Mouse (Mus musculus): ENCODE data around the gene Rnf114. TPM values are rescaled to one million over a fixed set of nuclear protein-coding genes. Genes with fewer than 3 reads are reported as not detected.

The Rnf114 gene
- polyA plus RNA-seq, 1 experiment from 2014 or later, result 62.2 TPM

GRCm38 (mm10) chr2:167449331-167450275, 42.8 kb upstream of the Rnf114 start:
- peaks cover 62% of the 10 kb centered on the region for H3K36me3 ChIP-seq (ENCODE audit: control insufficient read depth, insufficient read depth)
- no peaks in the 10 kb centered on the region for H3K4me1 ChIP-seq (replicated peaks; ENCODE audit: control insufficient read depth, insufficient read depth, low read length)
- no peaks in the 10 kb centered on the region for H3K9me3 ChIP-seq (ENCODE audit: control insufficient read depth)
- no peak overlapping the region for H3K9ac ChIP-seq (ENCODE audit: low read depth, low read length)
- no peak for ATAC-seq
- H3K27ac ChIP-seq (ENCODE audit: low read depth, low read length), result no peak overlapping the region
- no peak overlapping the region for H3K4me3 ChIP-seq (ENCODE audit: low read depth, low read length)
- 89% methylated on average over 21 of the region's 21 CpGs for WGBS
- no peaks in the 10 kb centered on the region for H3K27me3 ChIP-seq (replicated peaks; ENCODE audit: control insufficient read depth, insufficient read depth, low read length)
- no peak for TF ChIP-seq CTCF (IDR thresholded peaks at IDR 0.05; ENCODE audit: low read depth)
- no peak overlapping the region for H3K4me2 ChIP-seq (replicated peaks; ENCODE audit: low read depth)

- ATAC-seq, result no peak
- 92% methylated on average over 8 of the region's 8 CpGs for WGBS
- Histone ChIP-seq H3K4me3 (ENCODE audit: low read depth, low read length) (no peak overlapping the region), H3K27ac (ENCODE audit: low read depth, low read length) (no peak overlapping the region), H3K9ac (ENCODE audit: low read depth, low read length) (no peak overlapping the region), H3K9me3 (ENCODE audit: control insufficient read depth) (no peaks in the 10 kb centered on the region), H3K36me3 (ENCODE audit: control insufficient read depth, insufficient read depth) (peaks cover 63% of the 10 kb centered on the region), H3K4me2 (replicated peaks; ENCODE audit: low read depth) (no peak overlapping the region), H3K4me1 (replicated peaks; ENCODE audit: control insufficient read depth, insufficient read depth, low read length) (no peaks in the 10 kb centered on the region), H3K27me3 (replicated peaks; ENCODE audit: control insufficient read depth, insufficient read depth, low read length) (no peaks in the 10 kb centered on the region)
- TF ChIP-seq CTCF (IDR thresholded peaks at IDR 0.05; ENCODE audit: low read depth), result peak; percentile 43
Observed at GRCm38 (mm10) chr2:167450647-167451046, 41.8 kb upstream of the Rnf114 start.

GRCm38 (mm10) chr2:167453814-167454213, 38.6 kb upstream of the Rnf114 start:
- Histone ChIP-seq H3K4me2 (replicated peaks; ENCODE audit: low read depth) (no peak overlapping the region), H3K36me3 (ENCODE audit: control insufficient read depth, insufficient read depth) (peaks cover 76% of the 10 kb centered on the region), H3K27ac (ENCODE audit: low read depth, low read length) (no peak overlapping the region), H3K27me3 (replicated peaks; ENCODE audit: control insufficient read depth, insufficient read depth, low read length) (no peaks in the 10 kb centered on the region), H3K9me3 (ENCODE audit: control insufficient read depth) (no peaks in the 10 kb centered on the region), H3K4me1 (replicated peaks; ENCODE audit: control insufficient read depth, insufficient read depth, low read length) (no peaks in the 10 kb centered on the region), H3K4me3 (ENCODE audit: low read depth, low read length) (no peak overlapping the region), H3K9ac (ENCODE audit: low read depth, low read length) (no peak overlapping the region)
- 37% methylated on average over 3 of the region's 3 CpGs for WGBS
- no peak for ATAC-seq
- no peak for TF ChIP-seq CTCF (IDR thresholded peaks at IDR 0.05; ENCODE audit: low read depth)

GRCm38 (mm10) chr2:167456361-167457020, 36.0 kb upstream of the Rnf114 start:
- no peak overlapping the region for H3K4me3 ChIP-seq (ENCODE audit: low read depth, low read length)
- H3K27ac ChIP-seq (ENCODE audit: low read depth, low read length), result no peak overlapping the region
- no peaks in the 10 kb centered on the region for H3K4me1 ChIP-seq (replicated peaks; ENCODE audit: control insufficient read depth, insufficient read depth, low read length)
- peaks cover 70% of the 10 kb centered on the region for H3K36me3 ChIP-seq (ENCODE audit: control insufficient read depth, insufficient read depth)
- 92% methylated on average over 5 of the region's 5 CpGs for WGBS
- H3K27me3 ChIP-seq (replicated peaks; ENCODE audit: control insufficient read depth, insufficient read depth, low read length), result no peaks in the 10 kb centered on the region
- TF ChIP-seq CTCF (IDR thresholded peaks at IDR 0.05; ENCODE audit: low read depth), result no peak
- H3K9me3 ChIP-seq (ENCODE audit: control insufficient read depth), result no peaks in the 10 kb centered on the region
- H3K4me2 ChIP-seq (replicated peaks; ENCODE audit: low read depth), result no peak overlapping the region
- no peak for ATAC-seq
- H3K9ac ChIP-seq (ENCODE audit: low read depth, low read length), result no peak overlapping the region

GRCm38 (mm10) chr2:167457213-167457612, 35.2 kb upstream of the Rnf114 start:
- Histone ChIP-seq H3K27ac (ENCODE audit: low read depth, low read length) (no peak overlapping the region), H3K9ac (ENCODE audit: low read depth, low read length) (no peak overlapping the region), H3K4me2 (replicated peaks; ENCODE audit: low read depth) (no peak overlapping the region), H3K4me1 (replicated peaks; ENCODE audit: control insufficient read depth, insufficient read depth, low read length) (no peaks in the 10 kb centered on the region), H3K4me3 (ENCODE audit: low read depth, low read length) (no peak overlapping the region), H3K36me3 (ENCODE audit: control insufficient read depth, insufficient read depth) (peaks cover 70% of the 10 kb centered on the region), H3K9me3 (ENCODE audit: control insufficient read depth) (no peaks in the 10 kb centered on the region), H3K27me3 (replicated peaks; ENCODE audit: control insufficient read depth, insufficient read depth, low read length) (no peaks in the 10 kb centered on the region)
- ATAC-seq, result no peak
- TF ChIP-seq CTCF (IDR thresholded peaks at IDR 0.05; ENCODE audit: low read depth), result no peak
- WGBS, result 88% methylated on average over 9 of the region's 9 CpGs

GRCm38 (mm10) chr2:167458548-167458947, 33.9 kb upstream of the Rnf114 start:
- no peak overlapping the region for H3K4me3 ChIP-seq (ENCODE audit: low read depth, low read length)
- no peaks in the 10 kb centered on the region for H3K9me3 ChIP-seq (ENCODE audit: control insufficient read depth)
- H3K4me1 ChIP-seq (replicated peaks; ENCODE audit: control insufficient read depth, insufficient read depth, low read length), result no peaks in the 10 kb centered on the region
- H3K36me3 ChIP-seq (ENCODE audit: control insufficient read depth, insufficient read depth), result peaks cover 61% of the 10 kb centered on the region
- H3K27me3 ChIP-seq (replicated peaks; ENCODE audit: control insufficient read depth, insufficient read depth, low read length), result no peaks in the 10 kb centered on the region
- 91% methylated on average over 3 of the region's 3 CpGs for WGBS
- TF ChIP-seq CTCF (IDR thresholded peaks at IDR 0.05; ENCODE audit: low read depth), result no peak
- no peak overlapping the region for H3K27ac ChIP-seq (ENCODE audit: low read depth, low read length)
- H3K9ac ChIP-seq (ENCODE audit: low read depth, low read length), result no peak overlapping the region
- ATAC-seq, result no peak
- no peak overlapping the region for H3K4me2 ChIP-seq (replicated peaks; ENCODE audit: low read depth)
